Mouse (Mus musculus): ENCODE data around the gene Ndel1. TPM values are rescaled to one million over a fixed set of nuclear protein-coding genes. Genes with fewer than 3 reads are reported as not detected.

Ndel1 gene
- 10 to 100 TPM; 82.4 to 87.0 TPM for total RNA-seq (2021)
- long read RNA-seq, transcript Ndel1-201 (9 exons, 2,382 nt) = major isoform, 67 of 107 reads
- long read RNA-seq, partial matches to known transcripts = 4 of 107 reads
- long read RNA-seq, other reads (novel, unspliced or antisense) = 36 of 107 reads

DNA sequence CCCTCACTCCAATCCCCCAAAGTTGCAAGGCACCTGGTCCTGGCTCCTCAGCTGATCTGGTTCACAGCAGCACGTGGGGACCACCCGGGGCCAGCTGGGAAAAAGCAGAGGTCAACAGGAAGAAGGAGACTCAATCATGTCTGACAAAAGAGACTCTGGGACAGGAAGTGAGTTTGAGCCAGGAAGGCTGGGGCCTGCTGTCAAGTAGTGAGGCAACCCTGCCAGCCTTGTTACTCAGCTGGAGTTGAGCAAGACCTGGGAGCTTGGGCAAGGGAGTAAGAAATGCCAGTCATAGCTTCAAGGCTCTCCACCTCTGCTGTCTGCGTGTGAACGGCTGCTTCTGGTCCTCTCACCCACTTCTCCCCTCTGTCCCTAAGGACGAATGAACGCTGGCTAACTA lies at the start of gene Ndel1:
Gene Ndel1, minus strand, starts transcription at position 111 of the 400 bp plus-strand sequence.
- no peak for DNase-seq (ENCODE audit: low spot score in 2 of 2)

DNA sequence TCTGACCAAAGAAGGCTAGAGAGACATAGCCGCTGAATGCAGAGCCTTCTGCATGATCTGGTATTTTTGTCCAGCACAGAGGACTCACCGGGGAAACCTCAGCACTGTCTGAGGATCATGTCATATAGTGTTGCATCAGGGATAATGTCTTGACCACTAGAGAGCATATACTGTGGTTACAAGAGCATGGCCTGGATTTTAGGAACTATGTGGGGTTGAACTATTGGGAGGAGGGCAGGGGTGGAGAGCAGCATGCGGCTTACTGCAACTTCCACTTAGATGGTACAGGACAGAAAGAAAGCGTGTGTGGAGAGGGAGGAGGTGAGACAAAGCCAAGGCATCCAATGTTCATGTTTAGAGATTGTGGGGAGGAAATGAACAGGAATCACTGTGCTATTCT lies 42.9 kb upstream of the Ndel1 start:
- DNase-seq (ENCODE audit: low spot score in 2 of 2) = no peak

DNA sequence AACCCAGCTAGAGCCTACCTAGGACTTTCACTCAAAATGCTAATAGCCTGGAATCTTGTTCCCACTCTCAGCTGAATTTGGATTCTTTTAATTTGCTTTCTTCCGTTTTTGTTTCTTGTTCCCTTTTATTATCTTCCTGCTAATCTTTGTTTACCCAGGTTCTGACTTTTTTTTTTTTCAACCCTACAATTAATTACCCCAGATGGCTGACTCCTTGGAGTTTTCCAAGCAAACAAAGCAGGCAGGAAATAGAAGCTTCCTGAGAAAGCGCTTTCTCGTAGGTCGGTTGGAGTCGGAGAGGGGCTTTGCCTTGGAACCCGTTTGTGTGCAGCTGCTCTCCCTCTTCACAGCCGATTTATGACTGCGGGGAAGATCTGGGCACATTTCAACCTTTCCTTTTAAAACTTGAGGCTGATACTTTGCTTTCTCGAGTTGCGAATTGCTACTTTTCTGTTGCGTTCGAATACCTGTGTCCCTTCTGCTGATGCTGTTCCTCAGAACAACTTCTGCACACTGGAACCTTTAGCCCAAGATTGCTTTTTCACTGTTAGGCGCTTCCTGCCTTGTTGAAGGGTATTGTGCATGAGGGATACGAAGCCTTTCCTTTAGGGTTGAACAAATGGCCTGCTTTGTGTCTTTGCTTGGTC lies 40.0 kb upstream of the Ndel1 start:
- no peak for DNase-seq (ENCODE audit: low spot score in 2 of 2)

DNA sequence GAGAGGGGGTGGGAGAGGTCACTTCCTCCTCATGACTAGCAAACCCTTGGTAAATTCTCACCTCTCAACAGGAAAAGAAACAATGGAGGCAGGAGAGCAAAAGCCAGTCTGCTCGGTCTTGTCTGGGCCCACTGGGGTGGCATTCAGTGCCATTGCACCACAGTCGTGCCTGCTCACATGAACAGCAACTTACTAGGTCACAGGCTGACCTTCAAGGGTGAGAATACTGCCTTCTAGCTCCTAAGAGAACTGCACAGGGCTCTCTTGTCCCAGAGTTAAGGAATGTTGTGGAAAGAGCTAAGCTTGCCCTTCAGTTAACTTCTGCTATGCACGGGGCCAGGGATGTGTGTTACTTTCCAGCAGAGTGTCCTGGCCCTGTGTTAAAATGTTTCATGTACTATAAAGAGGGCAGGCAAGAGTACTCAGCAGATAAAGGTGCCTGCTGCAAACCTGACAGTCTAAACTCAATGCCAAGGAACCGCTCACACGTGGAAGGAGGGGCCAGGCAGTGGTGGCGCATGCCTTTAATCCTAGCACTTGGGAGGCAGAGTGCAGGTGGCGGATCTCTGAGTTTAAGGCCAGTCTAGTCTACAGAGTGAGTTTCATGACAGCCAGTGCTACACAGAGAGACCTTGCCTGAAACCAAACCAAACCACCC lies 37.3 kb upstream of the Ndel1 start:
- no peak for DNase-seq (ENCODE audit: low spot score in 2 of 2)

DNA sequence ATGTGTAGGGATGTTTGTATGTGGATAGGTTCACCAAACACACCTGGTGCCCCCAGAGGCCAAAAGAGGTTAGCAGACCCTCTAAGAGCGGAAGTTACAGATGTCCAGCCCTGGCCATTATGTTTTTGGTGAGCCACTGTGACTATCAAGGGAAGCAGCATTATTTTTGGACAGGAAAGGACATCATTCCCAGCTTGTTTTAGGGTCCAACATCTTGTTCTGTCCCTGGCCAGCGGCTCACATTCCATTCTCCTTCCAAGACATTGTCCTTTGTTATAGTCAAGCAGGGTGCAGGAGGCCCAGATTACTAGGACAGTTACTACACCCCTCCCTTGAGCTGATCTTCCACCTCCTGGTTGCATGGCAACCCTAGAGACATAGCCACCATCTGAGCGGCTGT lies 35.6 kb upstream of the Ndel1 start:
- no peak for DNase-seq (ENCODE audit: low spot score in 2 of 2)

DNA sequence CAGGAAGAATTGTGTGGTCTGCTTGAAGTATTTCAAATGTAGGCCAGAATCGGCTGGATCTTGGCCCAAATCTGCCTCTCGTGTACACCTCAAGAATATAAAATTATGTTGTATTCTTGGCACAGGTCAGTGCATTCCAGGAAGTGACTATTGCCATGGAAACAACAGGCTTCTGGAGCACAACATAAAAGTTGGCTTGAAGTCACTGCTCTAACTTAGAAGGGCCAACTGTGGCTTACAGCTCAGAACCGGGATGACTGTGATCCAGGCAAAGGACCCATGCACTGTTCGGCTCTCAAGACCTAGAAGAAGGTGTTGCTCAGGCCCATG lies 34.8 kb upstream of the Ndel1 start:
- no peak for DNase-seq (ENCODE audit: low spot score in 2 of 2)

DNA sequence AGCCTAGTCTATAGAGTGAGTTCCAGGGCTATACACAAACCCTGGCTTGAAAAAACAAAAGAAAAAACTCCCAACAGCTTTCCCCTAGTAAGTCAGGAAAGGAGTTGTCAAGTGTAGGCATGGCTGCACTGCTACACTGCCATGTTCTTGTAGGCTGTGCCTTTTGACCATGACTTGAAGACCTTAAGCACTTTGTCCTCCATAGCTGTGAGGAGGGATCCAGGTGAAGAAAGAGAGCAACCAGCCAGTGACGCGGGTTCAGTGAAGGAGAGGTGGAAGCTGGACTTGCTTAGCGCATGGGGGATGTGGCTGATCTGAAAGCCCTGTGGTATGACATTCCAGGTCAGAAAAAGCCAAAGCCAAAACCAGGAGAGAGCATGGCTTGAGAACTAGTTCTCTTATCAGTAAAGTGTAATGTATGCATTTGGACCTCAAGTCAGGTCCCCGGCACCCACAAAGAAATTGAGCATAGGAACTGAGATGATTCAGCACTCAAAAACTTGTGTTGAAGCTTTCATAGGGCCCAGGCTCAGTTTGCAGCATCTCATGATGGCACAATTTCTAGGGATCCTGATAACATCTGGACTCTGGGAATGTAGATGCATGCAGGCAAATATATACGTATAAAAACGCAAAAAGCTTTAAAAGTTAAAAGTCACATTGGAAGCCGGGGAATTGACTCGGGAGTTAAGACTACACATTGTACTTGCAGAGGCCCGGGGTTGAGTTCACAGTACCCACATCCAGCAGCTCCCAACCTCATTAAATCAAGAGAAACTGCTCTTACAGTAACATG lies 34.2 kb upstream of the Ndel1 start:
- DNase-seq (ENCODE audit: low spot score in 2 of 2) = no peak

DNA sequence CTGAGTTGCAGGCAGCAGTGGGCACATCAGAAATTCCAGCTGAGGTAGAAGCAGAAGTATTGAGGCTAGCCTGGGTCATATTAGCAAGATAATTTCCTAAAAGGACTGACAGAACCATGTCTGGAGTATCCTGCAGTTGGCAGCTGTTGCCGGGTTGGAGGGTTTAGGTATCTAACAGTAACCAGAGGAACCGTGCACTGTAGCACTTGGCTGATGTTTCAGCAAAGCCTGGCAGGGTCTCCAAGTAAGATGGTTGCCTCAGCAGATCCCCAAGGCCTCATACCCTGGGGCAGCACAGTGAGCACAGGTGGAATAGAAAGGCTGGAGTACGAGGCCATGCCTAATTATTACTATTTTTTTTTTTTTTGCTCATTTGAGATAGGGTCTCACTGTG lies 33.5 kb upstream of the Ndel1 start:
- no peak for DNase-seq (ENCODE audit: low spot score in 2 of 2)

DNA sequence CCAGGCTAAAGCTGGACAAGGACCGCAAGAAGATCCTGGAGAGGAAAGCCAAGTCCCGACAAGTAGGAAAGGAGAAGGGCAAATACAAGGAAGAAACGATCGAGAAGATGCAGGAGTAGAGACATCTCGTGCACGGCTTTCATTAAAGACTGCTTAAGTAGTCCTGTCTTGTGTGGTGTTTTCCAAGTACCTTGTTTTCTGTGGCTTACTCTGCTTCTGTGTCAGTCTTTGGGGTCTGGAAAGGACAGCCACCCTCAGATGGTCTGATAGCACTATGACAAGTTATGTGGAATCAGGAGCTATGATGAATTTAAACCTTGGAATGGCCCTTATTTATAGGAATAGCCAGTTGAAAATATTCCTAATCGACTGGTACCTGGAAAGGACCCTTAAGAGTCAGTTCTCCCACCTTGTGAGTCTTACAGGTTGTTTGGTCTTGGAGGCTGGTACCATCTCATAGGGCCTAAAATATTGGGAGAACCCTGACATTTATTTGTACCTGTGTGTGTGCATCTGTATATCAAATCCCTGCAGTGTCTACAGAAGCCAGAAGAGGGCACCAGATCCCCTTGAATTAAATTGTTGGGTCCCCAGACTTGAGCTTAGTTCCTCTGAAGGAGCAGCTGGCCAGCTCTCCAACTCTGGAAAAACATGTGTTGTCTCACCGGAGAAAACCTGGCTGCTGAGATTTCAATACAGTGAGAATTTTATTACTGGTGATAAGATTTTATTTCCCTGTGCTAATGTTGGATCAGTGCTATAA lies 32.9 kb upstream of the Ndel1 start:
- peak; percentile 81 to 82 for DNase-seq (ENCODE audit: low spot score in 2 of 2)

DNA sequence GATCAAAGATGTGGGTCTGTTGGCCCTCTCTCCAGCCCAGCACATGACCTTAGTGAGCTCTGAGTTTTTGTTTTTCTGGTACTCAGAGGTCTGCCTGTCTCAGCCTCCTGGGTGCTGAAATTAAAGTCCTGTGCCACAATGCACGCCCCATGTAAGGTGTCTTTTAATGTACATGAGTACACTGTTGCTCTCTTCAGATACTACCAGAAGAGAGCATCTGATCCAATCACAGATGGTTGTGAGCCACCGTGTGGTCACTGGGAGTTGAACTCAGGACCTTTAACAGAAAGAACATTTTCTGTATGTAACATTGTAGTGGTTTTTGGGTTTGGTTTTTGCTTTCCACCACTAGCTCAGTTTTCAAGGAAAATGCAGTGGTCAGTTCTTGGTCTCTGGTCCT lies 32.1 kb upstream of the Ndel1 start:
- no peak for DNase-seq (ENCODE audit: low spot score in 2 of 2)

DNA sequence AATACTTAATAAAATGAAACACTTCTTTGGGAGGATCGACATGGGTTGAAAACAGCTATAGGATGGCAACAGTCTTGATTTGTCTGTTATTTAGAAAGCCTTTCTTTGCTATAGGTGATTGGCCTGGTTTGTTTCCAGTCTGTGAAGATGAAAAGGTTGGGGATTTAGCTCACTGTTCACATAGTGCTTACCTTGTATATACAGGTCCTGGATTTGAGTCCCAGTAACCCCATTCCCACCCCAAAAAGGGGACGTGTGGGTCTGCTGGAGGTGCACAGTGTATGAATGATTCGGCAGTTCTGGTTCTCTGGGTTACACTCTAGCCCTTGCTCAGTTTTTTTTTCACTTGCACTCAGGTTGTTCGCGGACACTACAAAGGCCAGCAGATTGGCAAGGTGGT lies 31.2 kb upstream of the Ndel1 start:
- no peak for DNase-seq (ENCODE audit: low spot score in 2 of 2)

DNA sequence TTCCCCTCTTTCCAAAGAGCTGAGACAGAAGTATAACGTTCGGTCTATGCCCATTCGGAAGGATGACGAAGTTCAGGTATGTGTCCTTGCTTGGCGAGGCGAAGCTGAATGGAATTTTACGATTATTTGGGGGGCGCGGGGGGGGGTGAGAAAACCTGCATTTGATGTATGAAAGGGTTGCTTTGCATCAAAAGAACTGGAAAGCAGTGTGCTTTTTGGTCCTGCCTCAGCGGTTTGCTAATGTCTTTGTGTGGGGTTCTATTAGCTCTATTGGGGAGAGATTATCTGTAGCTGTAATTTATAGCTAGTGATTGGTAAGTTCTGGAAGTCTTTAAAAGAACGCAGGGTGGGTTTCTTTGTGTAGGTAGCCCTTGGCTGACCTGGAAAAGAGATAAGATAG lies 30.7 kb upstream of the Ndel1 start:
- DNase-seq (ENCODE audit: low spot score in 2 of 2) = no peak

DNA sequence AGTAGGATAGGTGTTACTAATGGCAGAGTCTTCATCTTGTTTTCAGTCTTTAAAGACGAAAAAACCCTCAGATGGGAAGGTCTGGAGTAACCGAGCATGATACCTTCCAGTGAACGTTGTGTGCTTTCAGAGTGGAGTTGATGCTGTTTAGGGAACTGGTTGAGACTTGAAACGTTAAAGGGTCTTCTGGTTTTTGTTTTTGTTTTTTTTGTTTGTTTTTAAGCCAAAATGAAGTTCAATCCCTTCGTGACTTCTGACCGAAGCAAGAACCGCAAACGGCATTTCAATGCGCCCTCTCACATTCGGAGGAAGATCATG lies 30.3 kb upstream of the Ndel1 start:
- DNase-seq (ENCODE audit: low spot score in 2 of 2) = no peak

DNA sequence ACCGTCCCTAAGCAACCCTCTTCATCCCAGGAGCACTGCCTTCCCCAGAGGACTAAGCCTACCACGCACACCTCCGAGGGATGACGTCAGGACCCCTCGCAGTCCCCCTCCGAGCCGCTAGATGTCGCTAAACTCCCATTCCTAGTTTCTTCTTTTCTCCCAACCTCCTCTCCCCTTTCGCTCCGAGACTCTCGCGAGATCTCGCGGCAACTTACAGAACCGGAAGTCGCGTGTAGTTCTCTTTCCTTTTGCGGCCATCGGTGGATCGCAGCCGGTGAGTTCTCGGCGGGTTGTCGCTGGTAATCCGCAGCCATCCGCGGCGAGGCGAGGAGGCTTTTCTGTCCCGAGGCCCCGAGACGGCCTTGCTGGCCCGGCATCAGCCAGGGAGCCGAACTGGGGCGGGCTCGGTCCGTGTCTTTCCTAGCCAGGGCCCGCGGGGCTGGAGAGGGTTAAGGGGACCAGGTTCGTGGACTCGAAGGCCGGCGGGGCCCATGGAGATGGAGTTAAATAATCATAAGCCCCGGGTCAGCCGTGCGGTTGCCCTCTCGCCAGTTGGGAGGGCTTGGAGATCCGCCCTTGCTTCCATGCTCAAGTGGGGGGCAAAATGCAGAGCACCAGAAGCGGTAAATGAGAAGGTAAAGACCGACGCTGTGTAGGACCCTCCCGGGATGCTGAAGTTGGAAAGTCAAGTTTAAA lies 29.8 kb upstream of the Ndel1 start, which contains the start of gene Rpl26:
Gene Rpl26, plus strand, starts transcription at position 233 of the 696 bp plus-strand sequence.
- DNase-seq (ENCODE audit: low spot score in 2 of 2) = peak; percentile 99

DNA sequence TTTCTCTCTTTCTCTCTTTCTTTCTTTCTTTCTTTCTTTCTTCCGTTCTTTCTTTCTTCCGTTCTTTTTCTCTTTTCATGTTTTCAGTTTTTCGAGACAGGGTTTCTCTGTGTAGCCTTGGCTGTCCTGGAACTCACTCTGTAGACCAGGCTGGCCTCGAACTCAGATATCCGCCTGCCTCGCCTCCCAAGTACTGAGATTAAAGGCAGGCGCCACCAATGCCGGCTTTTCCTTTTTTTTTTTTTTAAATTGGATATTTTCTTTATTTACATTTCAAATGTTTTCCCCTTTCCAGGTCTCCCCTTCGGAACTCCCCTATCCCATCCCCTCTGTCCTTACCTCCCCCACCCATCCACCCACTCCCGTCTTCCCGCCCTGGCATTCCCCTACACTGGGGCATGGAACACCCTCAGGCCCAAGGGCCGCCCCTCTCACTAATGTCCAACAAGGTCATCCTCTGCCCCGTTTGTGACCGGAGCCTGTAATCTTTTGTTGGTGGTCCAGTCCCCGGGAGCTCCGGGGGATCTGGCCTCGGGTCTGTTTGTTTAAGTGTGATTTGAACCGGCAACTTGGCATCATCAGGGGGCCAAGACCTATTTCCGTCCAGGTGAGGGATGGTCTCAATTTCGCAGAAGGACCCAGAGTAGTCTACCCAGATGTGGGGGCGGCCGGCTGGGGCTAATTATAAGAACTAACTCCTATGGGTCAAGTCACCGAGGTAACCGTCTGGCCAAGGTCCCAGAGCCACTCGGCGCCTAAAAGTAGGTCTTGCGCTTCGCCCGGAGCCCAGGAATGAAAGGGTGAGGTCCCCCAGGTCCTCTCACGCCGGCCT lies 29.1 kb upstream of the Ndel1 start:
- DNase-seq (ENCODE audit: low spot score in 2 of 2) = no peak

DNA sequence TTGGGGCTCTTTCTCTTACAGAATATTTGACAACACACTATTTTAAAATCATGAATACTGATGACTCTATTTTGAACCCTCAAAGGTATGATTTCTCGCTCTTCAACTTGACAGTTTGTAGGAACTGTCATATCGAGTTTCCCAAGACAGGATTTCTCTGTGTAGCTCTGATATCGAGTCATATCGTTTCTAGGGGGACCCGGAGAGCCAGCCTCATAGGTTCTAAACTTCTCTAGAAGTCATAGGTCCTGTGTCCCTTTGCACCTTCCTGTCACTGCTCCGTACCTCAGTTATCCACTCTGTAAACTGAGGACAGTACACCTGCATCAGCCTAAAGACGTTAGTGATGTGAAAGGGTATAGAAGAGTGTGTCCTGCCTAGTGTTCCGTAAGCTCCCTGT lies 28.2 kb upstream of the Ndel1 start:
- DNase-seq (ENCODE audit: low spot score in 2 of 2) = no peak

DNA sequence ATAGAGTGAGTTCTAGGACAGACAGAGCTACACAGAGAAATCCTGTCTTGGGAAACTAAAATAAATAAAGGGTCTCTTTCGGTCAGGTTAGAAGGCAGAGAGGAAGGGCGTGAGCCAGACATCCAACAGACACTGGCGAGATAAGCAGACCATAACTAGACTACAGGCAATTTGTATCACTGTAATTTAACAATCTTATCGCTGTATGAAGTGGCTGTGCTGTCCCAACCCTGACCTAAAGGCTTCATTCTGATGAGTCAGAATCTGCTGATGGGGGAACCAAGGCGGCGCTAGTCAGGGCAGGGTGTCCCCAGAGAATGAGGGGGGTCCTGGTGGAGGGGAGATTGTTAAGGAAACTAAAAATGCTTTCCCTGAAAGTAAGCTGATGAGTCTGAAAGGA lies 27.1 kb upstream of the Ndel1 start:
- no peak for DNase-seq (ENCODE audit: low spot score in 2 of 2)

DNA sequence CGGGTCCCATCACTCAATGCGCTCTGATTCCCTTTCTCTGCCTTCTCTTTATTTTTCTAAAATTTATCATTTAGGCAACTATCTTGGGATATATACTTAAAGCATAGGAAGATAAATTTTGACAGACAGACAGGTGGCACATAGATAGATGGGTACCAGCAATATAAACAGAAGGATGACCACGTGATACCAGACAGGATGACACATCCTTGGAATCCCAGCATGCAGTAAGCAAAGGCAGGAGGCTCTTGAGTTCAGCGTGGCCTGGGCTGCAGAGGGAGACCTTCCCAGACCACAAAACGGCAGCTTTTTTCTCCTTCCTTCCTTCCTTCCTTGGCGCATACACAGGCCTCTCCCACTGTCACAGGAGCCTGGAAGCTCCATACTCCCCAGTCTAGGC lies 26.2 kb upstream of the Ndel1 start:
- DNase-seq (ENCODE audit: low spot score in 2 of 2) = no peak

DNA sequence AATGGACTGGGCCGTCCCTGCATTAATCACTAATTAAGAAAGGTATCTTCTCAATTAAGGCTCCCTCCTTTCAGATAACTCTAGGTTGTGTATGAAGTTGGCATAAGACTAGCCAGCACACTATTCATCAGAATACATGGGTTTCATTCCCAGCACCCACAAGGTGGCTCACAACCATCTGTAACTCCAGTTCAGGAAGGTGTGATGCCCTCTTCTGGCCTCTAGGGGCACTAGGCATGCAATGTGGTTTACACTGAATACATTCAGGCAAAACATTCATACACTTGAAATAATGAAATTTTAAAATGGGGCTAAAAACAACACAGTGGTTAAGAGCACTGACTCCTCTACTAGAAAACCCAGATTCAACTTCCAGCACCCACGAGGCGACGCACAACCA lies 25.5 kb upstream of the Ndel1 start:
- DNase-seq (ENCODE audit: low spot score in 2 of 2) = no peak

DNA sequence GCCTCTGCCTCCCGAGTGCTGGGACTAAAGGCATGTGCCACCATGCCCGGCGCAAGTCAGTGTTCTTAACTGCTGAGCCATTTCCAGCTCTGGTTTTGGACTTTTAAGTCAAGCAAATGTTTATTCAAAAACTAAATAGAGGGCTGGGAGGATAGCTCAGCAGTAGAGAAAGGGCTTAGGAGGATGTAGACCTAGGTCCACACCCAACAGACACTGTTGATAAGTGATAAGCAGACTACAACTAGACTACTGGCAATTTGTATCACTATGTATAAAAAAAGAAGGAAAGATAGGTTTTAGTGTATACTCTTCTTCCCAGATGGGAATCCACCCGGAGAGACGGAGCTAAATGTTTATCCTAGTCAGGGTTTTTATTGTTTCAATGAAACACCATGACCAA lies 24.6 kb upstream of the Ndel1 start:
- no peak for DNase-seq (ENCODE audit: low spot score in 2 of 2)
